Mouse (Mus musculus) hindbrain, embryonic 10.5 days (tissue): ENCODE measurements around the gene Cyb5r1. TPM values are rescaled to one million over a fixed set of nuclear protein-coding genes. Genes with fewer than 3 reads are reported as not detected.

Source experiments
- DNase-seq: peaks from one replicate; pipeline ENCODE4 v3.0.0-alpha.2; 2017; ENCODE audit warnings: low spot score
- H3K27ac ChIP-seq: fragments of 300-500 bp; sonication (generic); 2 replicates; pipeline ENCODE4 v1.5.1; 2016; ENCODE audit warnings: mild to moderate bottlenecking, moderate library complexity
- H3K27me3 ChIP-seq: fragments of 300-500 bp; sonication (generic); 2 replicates; pipeline ENCODE4 v1.6.1; 2016; ENCODE audit warnings: mild to moderate bottlenecking; ENCODE audit not compliant: poor library complexity, insufficient read depth, severe bottlenecking
- H3K36me3 ChIP-seq: fragments of 300-500 bp; sonication (generic); 2 replicates; pipeline ENCODE4 v1.6.1; 2016; ENCODE audit warnings: mild to moderate bottlenecking, moderate library complexity
- H3K4me1 ChIP-seq: fragments of 300-500 bp; sonication (generic); replicated peaks from 2 replicates; pipeline ENCODE4 v1.6.1; 2016; ENCODE audit warnings: mild to moderate bottlenecking
- H3K4me3 ChIP-seq: fragments of 300-500 bp; sonication (generic); 2 replicates; pipeline ENCODE4 v1.5.1; 2016; ENCODE audit warnings: mild to moderate bottlenecking, moderate library complexity
- H3K9me3 ChIP-seq: fragments of 300-500 bp; sonication (generic); 2 replicates; pipeline ENCODE4 v1.6.1; 2016; ENCODE audit warnings: mild to moderate bottlenecking, moderate library complexity
- WGBS: fragments of 180-500 bp; shearing (Covaris S2); methylation state at CpG from one replicate; pipeline ENCODE4 v1.1.7; 2016; 5-methylcytosine and 5-hydroxymethylcytosine counted together
- polyA plus RNA-seq: library from polyadenylated mRNA; unstranded; fragments of >200 nt; fragmentation: Nextera tagmentation; extraction: Ambion mirVana; gene quantifications from 2 replicates; pipeline ENCODE4 v1.2.1, GENCODE M21; 2016

Cyb5r1 gene
- polyA plus RNA-seq = 27.3 and 31.2 TPM in 2 replicates

- peaks cover 26% of the 10 kb centered on the region for H3K4me1 ChIP-seq
- 2% methylated on average over 43 of the region's 43 CpGs for WGBS
- peaks cover 34% of the 10 kb centered on the region for H3K36me3 ChIP-seq
- peak; percentile 87 for DNase-seq
- H3K27me3 ChIP-seq = no peaks in the 10 kb centered on the region
- peak within 1 kb of the TSS; percentile 81 for H3K4me3 ChIP-seq
- H3K27ac ChIP-seq = peak within 1 kb of the TSS; percentile 87
- no peaks in the 10 kb centered on the region for H3K9me3 ChIP-seq
These were observed at the start of gene Cyb5r1 for GRCm38 (mm10) chr1:134405509-134406413. Gene Cyb5r1 (plus strand): TSS chr1:134405559.

DNA sequence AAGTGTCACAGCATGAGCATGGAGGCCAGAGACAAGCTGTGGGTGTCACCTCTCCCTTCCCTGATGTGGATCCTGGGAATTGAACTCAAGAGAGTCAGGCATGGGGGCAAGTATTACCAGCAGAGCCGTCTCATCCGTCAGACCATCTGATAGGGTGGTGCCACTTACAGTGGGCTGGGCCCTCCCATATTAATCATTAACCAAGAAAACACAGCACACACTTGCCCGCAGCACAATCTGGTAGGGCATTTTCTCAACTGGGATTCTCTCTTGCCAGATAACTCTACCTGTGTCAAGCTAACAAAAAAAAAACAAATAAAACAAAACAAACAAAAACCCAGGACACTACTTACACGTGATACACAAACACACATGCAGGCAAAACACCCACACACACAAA is 47.9 kb upstream of the Cyb5r1 start:
- Histone ChIP-seq H3K36me3 (peaks cover 81% of the 10 kb centered on the region), H3K4me1 (peaks cover 13% of the 10 kb centered on the region), H3K9me3 (no peaks in the 10 kb centered on the region), H3K27ac (no peak overlapping the region), H3K4me3 (no peak overlapping the region), H3K27me3 (no peaks in the 10 kb centered on the region)
- no peak for DNase-seq
- WGBS = 91% methylated on average over 4 of the region's 4 CpGs

DNA sequence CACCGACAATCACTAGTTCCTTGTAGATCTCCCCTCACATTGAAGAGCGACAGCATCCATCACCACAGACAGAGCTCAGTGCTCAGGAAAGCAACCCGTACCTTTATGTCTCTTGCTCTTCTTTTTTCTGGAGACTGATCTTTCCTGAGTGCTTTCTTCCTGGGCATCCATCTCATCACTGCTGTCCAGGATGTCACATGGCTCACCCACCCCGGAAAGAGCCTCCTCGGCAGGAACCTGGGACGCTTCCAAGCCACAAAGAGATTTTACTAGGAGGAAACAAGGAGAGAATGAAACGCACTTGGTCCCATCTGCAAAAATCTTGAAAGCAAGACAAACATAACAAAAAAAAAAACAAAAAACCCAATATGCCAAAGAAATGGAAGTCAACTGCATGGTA is 44.7 kb upstream of the Cyb5r1 start:
- Histone ChIP-seq H3K27ac (no peak overlapping the region), H3K4me3 (peak overlapping the region; percentile 95), H3K9me3 (no peaks in the 10 kb centered on the region), H3K27me3 (no peaks in the 10 kb centered on the region), H3K36me3 (peaks cover 49% of the 10 kb centered on the region), H3K4me1 (peaks cover 16% of the 10 kb centered on the region)
- 88% methylated on average over 7 of the region's 7 CpGs for WGBS
- DNase-seq = no peak

- no peaks in the 10 kb centered on the region for H3K9me3 ChIP-seq
- DNase-seq = no peak
- peak overlapping the region; percentile 95 for H3K4me3 ChIP-seq
- H3K4me1 ChIP-seq = peaks cover 16% of the 10 kb centered on the region
- peaks cover 43% of the 10 kb centered on the region for H3K36me3 ChIP-seq
- H3K27me3 ChIP-seq = no peaks in the 10 kb centered on the region
- WGBS = 2% methylated on average over 44 of the region's 44 CpGs
- H3K27ac ChIP-seq = peak overlapping the region; percentile 96
These were observed 44.0 kb upstream of the Cyb5r1 start for GRCm38 (mm10) chr1:134361195-134361856.

DNA sequence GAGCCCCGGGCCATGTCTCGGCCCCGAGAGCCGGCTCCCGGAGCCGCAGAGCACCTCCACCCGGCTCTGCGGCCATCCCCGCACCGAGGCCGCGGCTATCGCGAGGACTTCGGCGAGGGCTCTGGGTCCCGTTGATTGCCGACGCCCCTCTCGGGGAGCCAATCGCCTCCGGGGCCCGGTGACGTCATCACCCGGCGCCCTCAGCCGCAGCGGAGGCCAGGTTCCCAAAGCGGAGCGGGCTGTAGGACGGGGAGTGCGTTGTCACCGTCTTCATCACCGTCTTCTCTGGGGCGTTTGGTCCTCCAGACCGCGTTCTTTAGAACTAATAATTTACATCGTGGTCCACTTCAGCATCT is 43.5 kb upstream of the Cyb5r1 start, which contains the start of gene Tmem183a:
Gene Tmem183a (minus strand): TSS at position 123 of the 356 bp plus-strand sequence.
- peak; percentile 96 for DNase-seq
- Histone ChIP-seq H3K36me3 (peaks cover 38% of the 10 kb centered on the region), H3K4me1 (peaks cover 16% of the 10 kb centered on the region), H3K27me3 (no peaks in the 10 kb centered on the region), H3K4me3 (peak within 1 kb of the TSS; percentile 95), H3K9me3 (no peaks in the 10 kb centered on the region), H3K27ac (peak within 1 kb of the TSS; percentile 96)
- under 1% methylated on average over 38 of the region's 38 CpGs for WGBS

DNA sequence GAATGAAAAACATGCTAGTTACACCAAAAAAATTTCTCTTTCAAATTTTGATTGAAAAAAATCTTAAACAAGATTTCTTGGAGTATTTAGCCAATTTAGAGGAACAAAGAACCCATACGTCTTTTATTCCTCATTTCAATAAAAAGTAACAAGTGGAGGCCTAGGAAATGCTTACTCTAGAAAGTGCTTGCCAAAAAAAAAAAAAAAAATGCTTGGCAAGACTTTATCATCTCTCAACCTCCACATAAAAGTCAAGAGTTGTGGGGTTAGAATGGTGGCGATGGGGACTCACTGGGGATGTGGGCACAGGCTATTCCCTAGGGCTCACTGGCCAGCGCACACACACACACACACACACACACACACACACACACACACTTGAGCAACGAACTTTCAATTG is 42.2 kb upstream of the Cyb5r1 start:
- Histone ChIP-seq H3K4me3 (no peak overlapping the region), H3K9me3 (no peaks in the 10 kb centered on the region), H3K36me3 (peaks cover 24% of the 10 kb centered on the region), H3K27me3 (no peaks in the 10 kb centered on the region), H3K27ac (no peak overlapping the region), H3K4me1 (peaks cover 16% of the 10 kb centered on the region)
- DNase-seq = no peak
- WGBS = 84% methylated on average over 4 of the region's 4 CpGs

DNA sequence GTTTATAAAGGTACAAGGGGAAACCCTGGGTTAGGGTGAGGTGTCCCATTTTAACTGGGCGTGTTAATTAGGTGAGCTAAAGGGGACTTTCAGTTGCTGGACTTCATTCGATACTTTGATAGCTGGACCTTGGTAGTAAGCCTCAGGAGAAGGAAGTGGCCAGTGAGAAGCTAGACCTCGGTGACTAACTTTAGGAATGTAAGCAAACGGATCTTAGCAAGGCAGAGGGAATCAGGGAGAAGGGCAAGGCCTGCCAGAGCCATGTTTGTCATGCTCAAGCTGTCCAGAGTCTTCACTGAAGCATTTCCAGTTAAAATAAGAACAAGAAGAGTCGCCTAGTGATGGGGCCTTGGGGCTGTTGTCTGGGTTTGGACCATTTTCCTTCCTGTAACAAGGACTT is 39.9 kb upstream of the Cyb5r1 start:
- WGBS = 66% methylated on average over 5 of the region's 5 CpGs
- Histone ChIP-seq H3K9me3 (peaks cover 8% of the 10 kb centered on the region), H3K4me3 (no peak overlapping the region), H3K27me3 (no peaks in the 10 kb centered on the region), H3K4me1 (peaks cover 14% of the 10 kb centered on the region), H3K27ac (no peak overlapping the region), H3K36me3 (peaks cover 2% of the 10 kb centered on the region)
- no peak for DNase-seq

GRCm38 (mm10) chr1:134368777-134369337 is 36.5 kb upstream of the Cyb5r1 start:
- no peak overlapping the region for H3K27ac ChIP-seq
- H3K36me3 ChIP-seq = no peaks in the 10 kb centered on the region
- H3K27me3 ChIP-seq = no peaks in the 10 kb centered on the region
- peak; percentile 35 for DNase-seq
- H3K4me3 ChIP-seq = no peak overlapping the region
- no peaks in the 10 kb centered on the region for H3K4me1 ChIP-seq
- peaks cover 12% of the 10 kb centered on the region for H3K9me3 ChIP-seq
- WGBS = 53% methylated on average over 9 of the region's 9 CpGs

DNA sequence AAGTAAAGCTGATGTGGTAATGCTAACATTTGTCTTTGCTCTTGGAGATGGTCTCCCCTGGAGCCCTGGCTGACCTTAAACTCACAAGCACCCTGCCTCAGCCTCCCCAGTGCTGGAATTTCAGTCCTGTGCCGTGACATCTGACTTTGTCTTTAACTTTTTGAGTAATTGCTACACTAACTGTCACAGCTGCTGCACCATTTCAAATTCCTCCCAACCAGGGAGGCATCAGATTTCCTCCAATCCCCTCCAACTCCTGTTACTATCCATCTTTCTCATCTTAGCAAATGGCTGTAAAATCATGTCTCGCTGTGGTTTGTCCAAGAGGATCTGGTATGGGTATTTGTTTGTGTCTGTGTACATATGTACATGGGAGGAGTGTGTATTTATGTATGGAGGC is 31.2 kb upstream of the Cyb5r1 start:
- Histone ChIP-seq H3K27ac (no peak overlapping the region), H3K36me3 (no peaks in the 10 kb centered on the region), H3K4me3 (no peak overlapping the region), H3K27me3 (no peaks in the 10 kb centered on the region), H3K9me3 (peaks cover 12% of the 10 kb centered on the region), H3K4me1 (no peaks in the 10 kb centered on the region)
- no peak for DNase-seq
- 82% methylated on average over 2 of the region's 2 CpGs for WGBS

DNA sequence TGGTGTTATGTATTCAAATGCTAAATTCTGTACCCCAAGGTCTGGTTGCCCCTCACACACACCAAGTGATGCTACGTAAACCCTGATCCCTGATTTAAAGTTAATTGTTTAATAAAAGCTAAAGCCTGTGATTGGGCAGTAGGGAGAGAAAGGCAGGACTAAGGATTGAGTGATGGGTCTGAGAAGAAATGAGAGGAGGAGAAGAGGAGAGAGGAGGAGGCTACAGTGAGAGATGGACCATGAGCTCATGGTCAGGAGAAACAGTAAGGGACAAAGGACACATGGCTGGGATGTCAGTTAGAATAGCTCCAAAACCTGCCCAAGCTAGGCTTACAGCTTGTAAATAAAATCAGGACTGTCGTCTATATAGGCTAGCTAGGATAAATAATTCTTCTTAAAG is 24.3 kb upstream of the Cyb5r1 start:
- H3K27ac ChIP-seq = no peak overlapping the region
- WGBS = 88% methylated on average over 2 of the region's 2 CpGs
- H3K4me3 ChIP-seq = no peak overlapping the region
- no peak for DNase-seq
- H3K36me3 ChIP-seq = no peaks in the 10 kb centered on the region
- peaks cover 3% of the 10 kb centered on the region; the same call in 1 of the 2 replicates for H3K9me3 ChIP-seq
- no peaks in the 10 kb centered on the region for H3K27me3 ChIP-seq
- H3K4me1 ChIP-seq = peaks cover 12% of the 10 kb centered on the region; the same call in 1 of the 2 replicates

GRCm38 (mm10) chr1:134381795-134382625 is 23.3 kb upstream of the Cyb5r1 start:
- Histone ChIP-seq H3K9me3 (peaks cover 3% of the 10 kb centered on the region; the same call in 1 of the 2 replicates), H3K4me3 (peak overlapping the region; percentile 43), H3K36me3 (no peaks in the 10 kb centered on the region), H3K4me1 (peaks cover 12% of the 10 kb centered on the region; the same call in 1 of the 2 replicates), H3K27me3 (no peaks in the 10 kb centered on the region), H3K27ac (peak overlapping the region; percentile 35; the same call in 1 of the 2 replicates)
- peak; percentile 12 for DNase-seq
- WGBS = 12% methylated on average over 19 of the region's 19 CpGs

DNA sequence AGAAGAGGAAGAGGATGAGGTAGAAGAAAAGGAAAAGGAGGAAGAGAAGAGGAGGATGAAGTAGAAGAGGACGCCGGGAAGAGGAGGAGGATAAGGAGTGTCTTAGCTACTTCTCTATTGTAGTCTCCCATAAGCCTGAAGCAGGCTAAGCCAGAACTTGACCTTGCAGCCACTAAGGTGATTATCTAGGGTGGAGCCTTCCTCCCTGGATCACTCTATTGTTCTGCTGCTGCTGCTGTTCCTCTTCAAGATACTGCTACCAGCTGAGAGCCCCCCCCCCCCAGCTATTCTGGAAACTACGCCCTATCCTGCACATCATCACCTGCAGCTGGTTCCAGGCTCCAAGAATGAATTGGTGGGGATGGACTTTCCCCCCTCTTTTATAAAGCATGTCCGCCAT is 20.8 kb upstream of the Cyb5r1 start:
- Histone ChIP-seq H3K27ac (no peak overlapping the region), H3K9me3 (peaks cover 3% of the 10 kb centered on the region; the same call in 1 of the 2 replicates), H3K4me1 (peaks cover 12% of the 10 kb centered on the region; the same call in 1 of the 2 replicates), H3K27me3 (0 out of 2 replicates have a peak, but pooled peaks cover 2% of the 10 kb centered on the region), H3K4me3 (no peak overlapping the region), H3K36me3 (no peaks in the 10 kb centered on the region)
- 81% methylated on average over 4 of the region's 4 CpGs for WGBS
- no peak for DNase-seq
